Mouse (Mus musculus): ENCODE results near the gene Ccdc181. TPM values are rescaled to one million over a fixed set of nuclear protein-coding genes. Genes with fewer than 3 reads are reported as not detected.
A peak's percentile ranks its signal among the peaks of the same experiment; 100 is the strongest.
"Not testable (repeated sequence)": the region's sequence is repeated elsewhere in the genome, so short reads cannot be mapped to it uniquely, and the experiment has no call there.

The Ccdc181 gene
- polyA plus RNA-seq (2012; ENCODE audit: insufficient read depth, insufficient read length, low replicate concordance, missing spikeins) = not detected in 2 replicates

- Histone ChIP-seq H3K27ac (ENCODE audit: insufficient read depth, low read depth, low read length) (peak within 1 kb of the TSS; percentile 94), H3K4me3 (ENCODE audit: insufficient read depth, low read depth, low read length) (peak within 1 kb of the TSS; percentile 75), H3K4me1 (ENCODE audit: control insufficient read depth, insufficient read depth, low read length) (no peaks in the 10 kb centered on the region)
- under 1% methylated on average over 31 of the region's 31 CpGs for WGBS
- no peak for TF ChIP-seq CTCF (IDR thresholded peaks at IDR 0.05; ENCODE audit: insufficient read depth, low read depth, low read length)
- peak; percentile 86 for TF ChIP-seq POLR2A (IDR thresholded peaks at IDR 0.05; ENCODE audit: insufficient read depth, low read depth, low read length)
Measured at GRCm38 (mm10) chr1:164275455-164275954, at the start of gene Ccdc181. TSS of gene Ccdc181 (plus strand) at chr1:164275585.

GRCm38 (mm10) chr1:164231937-164232570, 43.3 kb upstream of the Ccdc181 start:
- not testable (repeated sequence) for H3K27ac ChIP-seq (ENCODE audit: insufficient read depth, low read depth, low read length)

GRCm38 (mm10) chr1:164233447-164233846, 41.9 kb upstream of the Ccdc181 start:
- WGBS = 79% methylated on average over 1 of the region's 1 CpGs

More at GRCm38 (mm10) chr1:164231937-164232570, 43.3 kb upstream of the Ccdc181 start:
- H3K4me3 ChIP-seq (ENCODE audit: insufficient read depth, low read depth, low read length); H3K4me1 ChIP-seq (ENCODE audit: control insufficient read depth, insufficient read depth, low read length): not testable (repeated sequence)
- WGBS = 55% methylated on average over 2 of the region's 4 CpGs

DNA sequence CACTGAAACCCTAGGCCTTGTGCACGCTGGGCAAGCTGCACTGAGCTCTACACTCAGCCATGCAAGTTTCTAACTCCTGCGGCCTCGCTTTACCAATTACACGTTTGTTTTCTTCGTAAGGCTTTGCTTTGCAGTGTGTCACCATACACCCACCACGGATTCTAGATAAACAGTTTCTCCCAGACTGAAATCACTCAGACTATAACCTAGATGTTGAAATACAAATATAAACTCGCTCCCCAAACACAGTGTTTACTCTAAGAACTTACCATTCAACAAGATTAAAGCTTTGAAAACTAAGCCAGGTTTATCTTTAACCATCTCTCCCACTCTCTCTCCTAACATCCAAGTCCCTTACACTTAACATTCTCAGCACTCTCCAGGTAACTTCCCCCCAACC, 40.3 kb upstream of the Ccdc181 start:
- Histone ChIP-seq H3K4me1 (ENCODE audit: control insufficient read depth, insufficient read depth, low read length) (no peaks in the 10 kb centered on the region), H3K27ac (ENCODE audit: insufficient read depth, low read depth, low read length) (no peak overlapping the region), H3K4me3 (ENCODE audit: insufficient read depth, low read depth, low read length) (no peak overlapping the region)
- WGBS = 64% methylated on average over 7 of the region's 7 CpGs
- TF ChIP-seq POLR2A (IDR thresholded peaks at IDR 0.05; ENCODE audit: insufficient read depth, low read depth, low read length) (no peak), CTCF (IDR thresholded peaks at IDR 0.05; ENCODE audit: insufficient read depth, low read depth, low read length) (no peak)

More at GRCm38 (mm10) chr1:164233447-164233846, 41.9 kb upstream of the Ccdc181 start:
- Histone ChIP-seq H3K4me3 (ENCODE audit: insufficient read depth, low read depth, low read length) (no peak overlapping the region), H3K27ac (ENCODE audit: insufficient read depth, low read depth, low read length) (no peak overlapping the region), H3K4me1 (ENCODE audit: control insufficient read depth, insufficient read depth, low read length) (no peaks in the 10 kb centered on the region)
- TF ChIP-seq POLR2A (IDR thresholded peaks at IDR 0.05; ENCODE audit: insufficient read depth, low read depth, low read length) (no peak), CTCF (IDR thresholded peaks at IDR 0.05; ENCODE audit: insufficient read depth, low read depth, low read length) (no peak)

- TF ChIP-seq CTCF (IDR thresholded peaks at IDR 0.05; ENCODE audit: insufficient read depth, low read depth, low read length) = no peak
- Histone ChIP-seq H3K4me1 (ENCODE audit: control insufficient read depth, insufficient read depth, low read length) (no peaks in the 10 kb centered on the region), H3K27ac (ENCODE audit: insufficient read depth, low read depth, low read length) (no peak overlapping the region), H3K4me3 (ENCODE audit: insufficient read depth, low read depth, low read length) (no peak overlapping the region)
- 62% methylated on average over 7 of the region's 7 CpGs for WGBS
Measured at GRCm38 (mm10) chr1:164236078-164236477, 39.3 kb upstream of the Ccdc181 start.

GRCm38 (mm10) chr1:164241494-164241893, 33.9 kb upstream of the Ccdc181 start:
- TF ChIP-seq CTCF (IDR thresholded peaks at IDR 0.05; ENCODE audit: insufficient read depth, low read depth, low read length) (no peak), POLR2A (IDR thresholded peaks at IDR 0.05; ENCODE audit: insufficient read depth, low read depth, low read length) (no peak)
- Histone ChIP-seq H3K4me3 (ENCODE audit: insufficient read depth, low read depth, low read length) (no peak overlapping the region), H3K4me1 (ENCODE audit: control insufficient read depth, insufficient read depth, low read length) (no peaks in the 10 kb centered on the region), H3K27ac (ENCODE audit: insufficient read depth, low read depth, low read length) (no peak overlapping the region)
- 79% methylated on average over 2 of the region's 2 CpGs for WGBS

- no peak for TF ChIP-seq CTCF (IDR thresholded peaks at IDR 0.05; ENCODE audit: insufficient read depth, low read depth, low read length)
- TF ChIP-seq POLR2A (IDR thresholded peaks at IDR 0.05; ENCODE audit: insufficient read depth, low read depth, low read length) = no peak
- H3K4me3 ChIP-seq (ENCODE audit: insufficient read depth, low read depth, low read length) = no peak overlapping the region
- H3K4me1 ChIP-seq (ENCODE audit: control insufficient read depth, insufficient read depth, low read length) = peaks cover 3% of the 10 kb centered on the region; the same call in 1 of the 2 replicates
- no peak overlapping the region for H3K27ac ChIP-seq (ENCODE audit: insufficient read depth, low read depth, low read length)
- WGBS = 81% methylated on average over 8 of the region's 8 CpGs
Measured at GRCm38 (mm10) chr1:164242809-164243208, 32.6 kb upstream of the Ccdc181 start.

- no peak for TF ChIP-seq POLR2A (IDR thresholded peaks at IDR 0.05; ENCODE audit: insufficient read depth, low read depth, low read length)
- no peak for TF ChIP-seq CTCF (IDR thresholded peaks at IDR 0.05; ENCODE audit: insufficient read depth, low read depth, low read length)
- Histone ChIP-seq H3K27ac (ENCODE audit: insufficient read depth, low read depth, low read length) (peak overlapping the region; percentile 13; the same call in 1 of the 2 replicates), H3K4me1 (ENCODE audit: control insufficient read depth, insufficient read depth, low read length) (peaks cover 10% of the 10 kb centered on the region), H3K4me3 (ENCODE audit: insufficient read depth, low read depth, low read length) (no peak overlapping the region)
- 51% methylated on average over 8 of the region's 8 CpGs for WGBS
Measured at GRCm38 (mm10) chr1:164247442-164247841, 27.9 kb upstream of the Ccdc181 start.

DNA sequence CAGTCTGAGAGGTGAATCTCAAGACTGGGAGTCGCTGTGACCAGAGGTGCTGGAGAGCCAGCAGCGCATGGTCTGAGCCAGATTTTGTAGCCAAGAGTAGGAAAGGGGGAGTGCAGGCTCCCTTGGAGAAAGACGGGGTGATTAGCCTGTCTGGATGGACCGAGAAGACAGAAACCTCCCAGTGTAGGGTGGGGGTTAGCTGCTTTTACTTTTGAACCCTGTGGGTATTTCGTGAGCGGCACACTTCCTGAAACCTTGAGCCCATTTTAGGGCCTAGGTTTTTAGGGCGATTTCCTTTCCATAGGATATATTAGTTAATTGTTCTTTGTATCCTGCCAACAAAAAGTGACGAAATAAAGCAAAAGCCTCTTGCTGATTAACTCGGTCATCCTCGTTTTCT, 27.4 kb upstream of the Ccdc181 start:
- TF ChIP-seq POLR2A (IDR thresholded peaks at IDR 0.05; ENCODE audit: insufficient read depth, low read depth, low read length) = no peak
- no peak for TF ChIP-seq CTCF (IDR thresholded peaks at IDR 0.05; ENCODE audit: insufficient read depth, low read depth, low read length)
- Histone ChIP-seq H3K4me1 (ENCODE audit: control insufficient read depth, insufficient read depth, low read length) (peaks cover 10% of the 10 kb centered on the region), H3K4me3 (ENCODE audit: insufficient read depth, low read depth, low read length) (no peak overlapping the region), H3K27ac (ENCODE audit: insufficient read depth, low read depth, low read length) (peak overlapping the region; percentile 71; the same call in 1 of the 2 replicates)
- WGBS = 14% methylated on average over 10 of the region's 10 CpGs
